Mouse (Mus musculus) NIH3T3 (cell line): Measurements from ENCODE around the gene Cdc42se2.

Experiments used
- DNase-seq: peaks from one replicate; pipeline ENCODE4 v3.0.0-alpha.2; 2012; ENCODE audit warnings: low read depth

The Cdc42se2 gene

GRCm38 (mm10) chr11:54791458-54791857 lies 4.0 kb upstream of the Cdc42se2 start:
- no peak for DNase-seq

GRCm38 (mm10) chr11:54786858-54787487 lies 502 bp downstream of the Cdc42se2 start:
- DNase-seq = peak; percentile 71

GRCm38 (mm10) chr11:54785566-54785965 lies 1.9 kb downstream of the Cdc42se2 start:
- DNase-seq = no peak

- no peak for DNase-seq
Measured at GRCm38 (mm10) chr11:54784436-54784835, 3.0 kb downstream of the Cdc42se2 start.

GRCm38 (mm10) chr11:54782253-54782652 lies 5.2 kb downstream of the Cdc42se2 start:
- no peak for DNase-seq

- DNase-seq = no peak
Measured at GRCm38 (mm10) chr11:54779946-54780345, 7.5 kb downstream of the Cdc42se2 start.

GRCm38 (mm10) chr11:54778131-54778844 lies 9.2 kb downstream of the Cdc42se2 start:
- no peak for DNase-seq

GRCm38 (mm10) chr11:54777387-54778130 lies 9.9 kb downstream of the Cdc42se2 start:
- no peak for DNase-seq

GRCm38 (mm10) chr11:54776735-54777333 lies 10.6 kb downstream of the Cdc42se2 start:
- no peak for DNase-seq

- DNase-seq = no peak
Measured at GRCm38 (mm10) chr11:54776367-54776701, 11.1 kb downstream of the Cdc42se2 start.

GRCm38 (mm10) chr11:54775628-54776366 lies 11.7 kb downstream of the Cdc42se2 start:
- DNase-seq = no peak

- DNase-seq = no peak
Measured at GRCm38 (mm10) chr11:54774282-54775078, 13.0 kb downstream of the Cdc42se2 start.

GRCm38 (mm10) chr11:54771549-54771948 lies 15.9 kb downstream of the Cdc42se2 start:
- no peak for DNase-seq

- no peak for DNase-seq
Measured at GRCm38 (mm10) chr11:54769843-54770242, 17.6 kb downstream of the Cdc42se2 start.

- DNase-seq = no peak
Measured at GRCm38 (mm10) chr11:54768116-54768690, 19.3 kb downstream of the Cdc42se2 start.

GRCm38 (mm10) chr11:54764759-54765158 lies 22.7 kb downstream of the Cdc42se2 start:
- no peak for DNase-seq

GRCm38 (mm10) chr11:54764026-54764425 lies 23.4 kb downstream of the Cdc42se2 start:
- DNase-seq = no peak

GRCm38 (mm10) chr11:54762735-54763134 lies 24.7 kb downstream of the Cdc42se2 start:
- DNase-seq = no peak

- DNase-seq = no peak
Measured at GRCm38 (mm10) chr11:54757993-54758392, 29.5 kb downstream of the Cdc42se2 start.

GRCm38 (mm10) chr11:54755148-54755664 lies 32.3 kb downstream of the Cdc42se2 start:
- DNase-seq = no peak
